ENCODE assay signal across 9 mouse cellular contexts in the genomic region with DNA sequence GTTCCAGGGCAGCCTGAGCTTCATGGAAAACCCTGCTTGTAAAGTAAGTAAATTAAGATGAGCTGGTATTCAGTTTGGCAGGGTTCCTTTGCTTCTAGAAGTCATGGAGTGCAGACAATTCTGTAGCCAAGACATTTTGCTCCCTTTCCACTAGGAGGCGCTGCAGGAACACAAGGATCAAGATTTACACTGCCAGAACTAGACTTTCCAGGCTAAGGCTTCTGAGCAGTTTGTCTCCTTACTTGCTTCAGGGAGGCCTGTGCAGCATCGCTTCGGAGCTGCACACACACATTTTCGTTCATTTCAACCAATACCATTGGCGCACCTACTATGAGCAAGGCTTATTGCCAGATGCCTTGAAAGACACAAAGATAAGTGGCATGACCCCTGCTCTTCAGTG.
DNase-seq lines count a peak whose midpoint lies in the region; ATAC-seq and TF ChIP-seq lines count a peak whose summit lies in the region.
"Had no signal": no experiment of that assay in that cellular context is flagged by ENCODE, and none has a peak within 500 bp of the region (broad histone marks: within the 10 kb centered on the region; RNA-seq: fewer than 3 reads in every experiment).

No protein-coding gene starts in this region.

- no peak overlapping the region for H3K4me2 ChIP-seq in heart, embryonic 12.5 days
- H3K4me2 ChIP-seq in midbrain, embryonic 15.5 days = no peak overlapping the region
- H3K4me2 ChIP-seq: liver, embryonic 13.5 days had no signal

- peak; percentile 80 for TF ChIP-seq CTCF in Patski (IDR thresholded peaks at IDR 0.05)

- H3K9ac ChIP-seq in heart, embryonic 12.5 days = no peak overlapping the region
- H3K9ac ChIP-seq in midbrain, embryonic 15.5 days = no peak overlapping the region
- H3K9ac ChIP-seq: liver, embryonic 13.5 days had no signal

- H3K27ac ChIP-seq in heart, embryonic 12.5 days (ENCODE audit: poor library complexity, severe bottlenecking) = no peak overlapping the region
- H3K27ac ChIP-seq in midbrain, embryonic 15.5 days = no peak overlapping the region
- H3K27ac ChIP-seq: liver, embryonic 13.5 days had no signal

- WGBS in heart, embryonic 12.5 days = 51% methylated on average over 5 of the region's 5 CpGs
- WGBS in midbrain, embryonic 15.5 days = 41% methylated on average over 5 of the region's 5 CpGs

- POLR2A ChIA-PET in Patski (lab: Charles Lee) = no interaction called here

- H3K36me3 ChIP-seq in heart, embryonic 12.5 days = no peaks in the 10 kb centered on the region
- no peaks in the 10 kb centered on the region for H3K36me3 ChIP-seq in midbrain, embryonic 15.5 days (replicated peaks)
- H3K36me3 ChIP-seq: liver, embryonic 13.5 days had no signal

- H3K27me3 ChIP-seq in heart, embryonic 12.5 days (replicated peaks) = no peaks in the 10 kb centered on the region
- no peaks in the 10 kb centered on the region for H3K27me3 ChIP-seq in Patski
- H3K27me3 ChIP-seq in midbrain, embryonic 15.5 days (replicated peaks) = no peaks in the 10 kb centered on the region
- H3K27me3 ChIP-seq: liver, embryonic 13.5 days had no signal

- in situ Hi-C loops in Patski (cut with MboI; ENCODE audit: low pct_unique_long_range_greater_than_20kb) = loop anchor here (10.0 kb wide), 1 partner anchor 571 kb away; no protein-coding TSS in a partner anchor

- H3K4me1 ChIP-seq in heart, embryonic 12.5 days (replicated peaks) = no peaks in the 10 kb centered on the region
- H3K4me1 ChIP-seq in midbrain, embryonic 15.5 days = no peaks in the 10 kb centered on the region
- H3K4me1 ChIP-seq: liver, embryonic 13.5 days had no signal

- no peak overlapping the region for H3K4me3 ChIP-seq in heart, embryonic 12.5 days
- no peak overlapping the region for H3K4me3 ChIP-seq in midbrain, embryonic 15.5 days
- H3K4me3 ChIP-seq: liver, embryonic 13.5 days had no signal

- CTCF ChIA-PET in Patski (lab: Charles Lee) = interaction anchor here (1.3 kb wide), 1 partner anchor 17 kb away, joined by 4 read pairs; no protein-coding TSS in a partner anchor

- peak; percentile 16 for DNase-seq in heart, adult 8-10 months (ENCODE audit: low spot score)
- DNase-seq in Patski (ENCODE audit: low read depth, low spot score) = no peak
- peak; percentile 69 to 70 for DNase-seq in cerebellum, postnatal 14 days
- DNase-seq in left cerebral cortex, adult 11 months (ENCODE audit: low spot score) = peak; percentile 17
- peak; percentile 9 for DNase-seq in thymus, postnatal 25 days
- DNase-seq: liver, embryonic 13.5 days had no signal

- no peaks in the 10 kb centered on the region for H3K9me3 ChIP-seq in heart, embryonic 12.5 days (replicated peaks)
- no peaks in the 10 kb centered on the region for H3K9me3 ChIP-seq in midbrain, embryonic 15.5 days
- H3K9me3 ChIP-seq: liver, embryonic 13.5 days had no signal

- no peak for ATAC-seq in heart, embryonic 12.5 days (ENCODE audit: insufficient number of reproducible peaks, low FRiP score)
- peak; percentile 60 for ATAC-seq in Patski
- 0 out of 2 replicates have a peak, but pooled peaks have one; percentile 20 for ATAC-seq in granulocyte monocyte progenitor cell, adult 5-6 weeks (replicated peaks; ENCODE audit: poor library complexity, severe bottlenecking)
- peak; percentile 52; the same call in 1 of the 2 replicates for ATAC-seq in midbrain, embryonic 15.5 days (replicated peaks)
